Mouse (Mus musculus) lung, adult 2 months (tissue): ENCODE measurements around the gene Oscp1. TPM values are rescaled to one million over a fixed set of nuclear protein-coding genes. Genes with fewer than 3 reads are reported as not detected.

Experiments
- DNase-seq: peaks from one replicate; pipeline ENCODE4 v3.0.0; 2022
- H3K4me1 ChIP-seq: fragments of 200-500 bp; 2 replicates; pipeline ENCODE4 v1.6.1; 2011; ENCODE audit warnings: low read length; ENCODE audit not compliant: control insufficient read depth, insufficient read depth
- H3K4me3 ChIP-seq: fragments of 200-500 bp; replicated peaks from 2 replicates; pipeline ENCODE3; 2011; ENCODE audit warnings: low read depth, mild to moderate bottlenecking, control low read depth, low read length; ENCODE audit errors: extremely low read depth
- CTCF ChIP-seq: fragments of 200-500 bp; IDR thresholded peaks from 2 replicates; pipeline ENCODE4 v1.5.1; 2011; ENCODE audit warnings: mild to moderate bottlenecking, low read length, control low read depth; ENCODE audit not compliant: insufficient read depth
- POLR2A ChIP-seq: fragments of 200-500 bp; IDR thresholded peaks from 2 replicates; pipeline ENCODE4 v1.6.1; 2011; ENCODE audit warnings: low read depth, mild to moderate bottlenecking, control low read depth, low read length, borderline replicate concordance; ENCODE audit errors: extremely low read depth
- WGBS: fragments of 180-500 bp; shearing (Covaris S2); methylation state at CpG from one replicate; pipeline ENCODE4 v1.1.7; 2018; 5-methylcytosine and 5-hydroxymethylcytosine counted together
- polyA plus RNA-seq: library from polyadenylated mRNA; depleted of rRNA; stranded (reverse); fragments of >200 nt; gene quantifications from 2 replicates; pipeline ENCODE4 v1.2.3, GENCODE M21; 2012

Gene Oscp1
- polyA plus RNA-seq, 1 experiment, result 4.5 TPM

- under 1% methylated on average over 56 of the region's 56 CpGs for WGBS
- peaks cover 3% of the 10 kb centered on the region; the same call in 1 of the 2 replicates for H3K4me1 ChIP-seq
- TF ChIP-seq POLR2A, result peak; percentile 53; the same call in 1 of the 2 replicates
- TF ChIP-seq CTCF, result no peak
- H3K4me3 ChIP-seq, result peak within 1 kb of the TSS; percentile 88
- DNase-seq, result peak; percentile 80
These were observed 11.3 kb upstream of the Oscp1 start, which contains the start of gene Mrps15 for GRCm38 (mm10) chr4:126046851-126047585. Mrps15 (plus strand) TSS chr4:126046925.

DNA sequence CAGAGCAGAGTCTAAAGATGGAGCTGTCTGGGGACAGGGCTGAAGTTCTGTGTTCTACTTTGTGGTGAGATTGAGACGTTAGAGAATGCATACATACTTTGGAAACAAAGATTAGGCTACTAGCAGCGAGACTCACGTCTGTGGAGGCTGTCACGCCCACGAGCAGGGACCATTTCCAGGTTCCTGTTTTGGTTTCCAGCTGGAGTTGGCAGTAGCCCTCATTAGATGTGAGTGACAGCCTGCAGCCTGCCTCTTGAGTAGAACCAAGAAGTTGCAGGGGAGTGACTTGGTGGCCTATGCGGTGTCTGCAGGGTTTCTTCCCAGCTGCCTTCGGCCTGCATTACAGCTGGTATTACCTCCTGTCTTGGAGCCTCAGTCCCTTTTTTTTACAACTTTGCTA, 6.7 kb upstream of the Oscp1 start:
- no peak for TF ChIP-seq POLR2A
- TF ChIP-seq CTCF, result no peak
- Histone ChIP-seq H3K4me3 (no peak overlapping the region), H3K4me1 (peaks cover 3% of the 10 kb centered on the region; the same call in 1 of the 2 replicates)
- 57% methylated on average over 7 of the region's 7 CpGs for WGBS
- DNase-seq, result no peak

GRCm38 (mm10) chr4:126057207-126058133, 895 bp upstream of the Oscp1 start:
- no peak for DNase-seq
- 0 out of 2 replicates have a peak, but pooled peaks cover 4% of the 10 kb centered on the region for H3K4me1 ChIP-seq
- TF ChIP-seq POLR2A, result no peak
- no peak for TF ChIP-seq CTCF
- peak overlapping the region; percentile 74 for H3K4me3 ChIP-seq
- 9% methylated on average over 19 of the region's 19 CpGs for WGBS

DNA sequence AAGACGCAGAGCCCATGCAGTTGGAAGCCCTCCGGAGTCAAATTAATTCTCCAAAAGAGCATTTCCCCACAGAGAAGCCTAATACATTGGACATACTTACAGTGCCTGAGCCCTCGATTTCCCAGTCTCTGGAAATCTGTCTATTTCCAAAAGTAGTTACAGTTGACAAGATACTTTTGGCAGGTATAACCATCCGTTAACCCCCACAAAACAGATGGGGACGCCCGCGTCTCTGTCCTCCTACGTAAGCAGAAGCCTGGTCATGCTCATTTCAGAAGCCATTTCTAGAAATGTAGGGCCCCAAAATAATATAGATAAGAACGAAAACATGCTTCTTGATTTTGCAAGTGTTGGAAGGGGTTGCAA, 615 bp downstream of the Oscp1 start:
- no peak for TF ChIP-seq CTCF
- no peak for TF ChIP-seq POLR2A
- 44% methylated on average over 9 of the region's 9 CpGs for WGBS
- DNase-seq, result no peak
- peak overlapping the region; percentile 74 for H3K4me3 ChIP-seq
- H3K4me1 ChIP-seq, result 0 out of 2 replicates have a peak, but pooled peaks cover 4% of the 10 kb centered on the region

- no peak for TF ChIP-seq CTCF
- TF ChIP-seq POLR2A, result no peak
- no peak for DNase-seq
- Histone ChIP-seq H3K4me3 (no peak overlapping the region), H3K4me1 (0 out of 2 replicates have a peak, but pooled peaks cover 2% of the 10 kb centered on the region)
- 50% methylated on average over 1 of the region's 1 CpGs for WGBS
These were observed 4.5 kb downstream of the Oscp1 start for GRCm38 (mm10) chr4:126062856-126063255.

- Histone ChIP-seq H3K4me3 (no peak overlapping the region), H3K4me1 (no peaks in the 10 kb centered on the region)
- TF ChIP-seq POLR2A (no peak), CTCF (no peak)
- DNase-seq, result no peak
- 82% methylated on average over 7 of the region's 7 CpGs for WGBS
These were observed 6.9 kb downstream of the Oscp1 start for GRCm38 (mm10) chr4:126065241-126065640.

DNA sequence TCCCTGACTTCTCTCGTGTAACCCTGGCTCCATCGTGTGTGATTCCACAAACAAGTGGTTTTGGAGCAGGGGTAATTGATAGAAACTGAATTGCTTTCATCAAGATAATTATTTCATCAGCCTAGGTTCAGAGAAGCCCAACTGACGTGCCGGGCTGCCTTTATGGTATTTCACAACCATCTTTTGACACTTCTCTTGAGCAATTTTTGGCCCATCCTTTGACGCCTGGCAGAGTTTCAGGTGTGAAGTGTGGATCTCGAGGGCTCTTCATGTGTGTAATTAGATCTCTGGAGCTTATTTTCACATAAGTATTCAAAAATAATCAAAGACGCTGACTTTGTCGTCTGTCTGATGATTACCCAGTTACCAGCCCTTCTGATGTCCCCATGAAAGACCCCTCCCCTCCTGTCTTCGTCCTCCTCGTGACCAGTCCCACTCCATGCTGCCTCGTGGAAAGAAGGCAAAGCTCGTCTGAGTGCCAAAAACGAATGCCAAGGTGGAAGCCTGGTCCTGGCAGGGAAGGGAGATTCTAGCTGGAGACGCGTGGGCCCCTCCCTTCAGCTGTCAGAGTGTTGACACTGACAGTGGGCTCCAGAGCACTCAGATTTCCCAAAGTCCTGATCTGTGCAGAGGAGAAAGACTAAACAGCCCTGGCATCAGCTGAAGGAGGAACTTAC, 9.2 kb downstream of the Oscp1 start:
- TF ChIP-seq POLR2A (no peak), CTCF (no peak)
- Histone ChIP-seq H3K4me1 (no peaks in the 10 kb centered on the region), H3K4me3 (no peak overlapping the region)
- 40% methylated on average over 15 of the region's 15 CpGs for WGBS
- DNase-seq, result peak; percentile 69

DNA sequence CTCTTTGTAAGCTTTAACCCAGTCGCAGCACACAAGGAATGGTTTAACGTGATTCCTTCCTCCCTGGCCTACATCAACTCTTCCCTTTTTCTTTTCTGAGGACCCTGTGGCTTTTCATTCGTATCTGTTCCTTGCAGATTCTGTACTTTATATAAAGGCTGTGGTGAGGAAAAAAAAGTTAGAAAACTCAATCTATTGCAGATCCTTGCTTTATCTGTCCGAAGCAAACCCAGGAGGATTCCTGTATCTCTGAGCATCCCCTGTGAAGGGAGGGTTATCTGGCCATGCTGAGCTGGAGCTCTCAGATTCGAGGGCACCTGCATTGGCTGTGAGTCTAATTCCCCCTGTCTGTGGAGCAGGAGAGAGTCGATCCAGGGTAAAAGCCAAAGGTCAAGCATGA, 10.5 kb downstream of the Oscp1 start:
- Histone ChIP-seq H3K4me3 (no peak overlapping the region), H3K4me1 (no peaks in the 10 kb centered on the region)
- TF ChIP-seq POLR2A (no peak), CTCF (no peak)
- DNase-seq, result no peak
- WGBS, result 81% methylated on average over 6 of the region's 6 CpGs

DNA sequence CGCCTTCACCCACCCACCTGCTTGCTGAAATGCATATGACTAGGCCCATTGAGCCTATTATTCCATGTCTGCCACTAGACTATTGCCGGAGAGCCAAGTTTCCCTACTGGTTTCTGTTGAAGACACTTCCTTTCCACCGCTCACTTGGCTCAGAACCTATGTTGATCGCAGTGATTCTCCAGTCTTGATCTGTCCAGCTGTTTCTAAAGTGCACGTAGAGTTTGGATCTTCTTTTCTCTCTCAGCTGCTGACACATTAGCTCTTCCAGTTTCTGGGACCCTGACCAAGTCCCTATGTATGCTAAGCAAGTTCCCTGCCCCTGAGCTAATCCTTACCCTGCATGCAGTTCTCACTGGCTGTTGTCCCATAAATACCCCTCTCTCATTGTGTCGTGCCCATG, 19.5 kb downstream of the Oscp1 start:
- 72% methylated on average over 6 of the region's 6 CpGs for WGBS
- H3K4me1 ChIP-seq, result no peaks in the 10 kb centered on the region
- no peak for DNase-seq
- no peak overlapping the region for H3K4me3 ChIP-seq
- no peak for TF ChIP-seq POLR2A
- TF ChIP-seq CTCF, result no peak
